Mouse (Mus musculus): Measurements from ENCODE around the gene Rtbdn.

Gene Rtbdn

DNA sequence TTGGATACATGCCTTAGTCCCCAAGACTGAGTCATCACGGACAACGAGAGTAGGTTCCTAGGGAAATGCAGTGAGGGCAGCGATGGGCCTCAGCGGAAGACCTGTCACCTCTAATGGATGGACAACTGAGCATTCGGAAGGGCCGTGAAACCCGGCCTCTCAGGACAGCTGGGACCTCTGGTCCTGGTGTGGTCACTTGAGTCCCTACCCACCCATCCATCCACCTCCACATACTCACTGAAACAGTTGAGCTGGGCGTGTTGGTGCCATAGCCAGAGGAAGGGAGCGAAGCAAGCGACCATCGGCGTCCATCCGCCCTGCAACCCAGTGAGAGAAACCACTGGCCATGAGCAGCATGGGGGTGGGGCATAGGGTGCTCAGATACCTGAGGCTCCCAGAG lies 16.2 kb upstream of the Rtbdn start:
- no peaks in the 10 kb centered on the region for H3K9me3 ChIP-seq (ENCODE audit: low read length)
- no peak for TF ChIP-seq NANOG (IDR thresholded peaks at IDR 0.05; ENCODE audit: borderline replicate concordance, low read length)
- no peak for TF ChIP-seq POU5F1 (IDR thresholded peaks at IDR 0.05; ENCODE audit: borderline replicate concordance, low read length)
- no peak for TF ChIP-seq CTCF (conservative IDR thresholded peaks at IDR 0.05; ENCODE audit: low read length)

DNA sequence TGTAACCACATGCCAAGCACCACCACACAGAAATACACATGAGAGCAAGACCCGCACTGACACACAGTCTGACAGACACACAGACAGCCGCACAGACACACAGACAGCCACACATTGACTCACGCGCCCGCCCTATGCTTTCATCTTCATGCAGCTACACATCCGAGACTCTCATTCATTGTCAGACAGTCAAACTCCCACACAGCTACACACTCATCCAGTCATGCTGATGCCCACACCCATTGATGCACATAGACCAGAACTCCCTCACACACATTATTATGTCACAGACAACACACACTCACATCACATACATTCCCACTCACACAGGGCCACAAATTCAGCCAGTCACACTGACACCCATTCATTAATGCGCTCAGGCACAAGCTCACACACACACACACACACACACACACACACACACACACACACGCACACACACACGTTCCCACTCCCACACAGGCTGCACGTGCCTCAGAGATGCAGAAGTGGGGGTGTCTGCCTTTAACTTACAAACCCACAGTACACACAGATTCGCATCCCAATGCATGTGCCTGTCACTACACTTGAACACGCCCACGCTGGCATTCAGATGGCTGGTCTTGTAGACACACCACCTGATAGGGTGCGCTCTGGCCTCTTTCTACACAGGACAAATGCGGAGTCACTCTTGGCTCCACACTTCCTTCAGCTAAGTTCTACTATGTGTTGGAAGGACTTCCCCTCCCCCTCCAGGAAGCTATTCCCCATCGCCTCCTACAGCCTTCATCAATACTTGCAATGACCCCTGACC lies 12.8 kb upstream of the Rtbdn start:
- TF ChIP-seq POU5F1 (IDR thresholded peaks at IDR 0.05; ENCODE audit: borderline replicate concordance, low read length) (no peak), NANOG (IDR thresholded peaks at IDR 0.05; ENCODE audit: borderline replicate concordance, low read length) (no peak)
- Histone ChIP-seq H3K36me3 (ENCODE audit: insufficient read depth, low read length) (no peaks in the 10 kb centered on the region), H3K4me1 (replicated peaks; ENCODE audit: low read depth, low read length) (peaks cover 37% of the 10 kb centered on the region), H3K4me3 (replicated peaks; ENCODE audit: low read length) (0 out of 2 replicates have a peak overlapping the region, but pooled peaks have one; percentile 50), H3K9me3 (ENCODE audit: low read length) (no peaks in the 10 kb centered on the region), H3K27me3 (ENCODE audit: insufficient read depth, low read length) (peaks cover 74% of the 10 kb centered on the region)

More for the DNA sequence above, 16.2 kb upstream of the Rtbdn start:
- peaks cover 65% of the 10 kb centered on the region for H3K27me3 ChIP-seq (ENCODE audit: insufficient read depth, low read length)
- peaks cover 28% of the 10 kb centered on the region for H3K4me1 ChIP-seq (replicated peaks; ENCODE audit: low read depth, low read length)
- H3K4me3 ChIP-seq (replicated peaks; ENCODE audit: low read length): no peak overlapping the region
- H3K36me3 ChIP-seq (ENCODE audit: insufficient read depth, low read length): no peaks in the 10 kb centered on the region

- Histone ChIP-seq H3K36me3 (ENCODE audit: insufficient read depth, low read length) (no peaks in the 10 kb centered on the region), H3K4me3 (replicated peaks; ENCODE audit: low read length) (peak overlapping the region; percentile 50), H3K4me1 (replicated peaks; ENCODE audit: low read depth, low read length) (peaks cover 30% of the 10 kb centered on the region), H3K9me3 (ENCODE audit: low read length) (no peaks in the 10 kb centered on the region), H3K27me3 (ENCODE audit: insufficient read depth, low read length) (peaks cover 65% of the 10 kb centered on the region)
- TF ChIP-seq CTCF (conservative IDR thresholded peaks at IDR 0.05; ENCODE audit: low read length) (no peak), NANOG (IDR thresholded peaks at IDR 0.05; ENCODE audit: borderline replicate concordance, low read length) (no peak), POU5F1 (IDR thresholded peaks at IDR 0.05; ENCODE audit: borderline replicate concordance, low read length) (no peak)
Measured at GRCm38 (mm10) chr8:84934860-84935259, 11.9 kb upstream of the Rtbdn start.

- Histone ChIP-seq H3K27me3 (ENCODE audit: insufficient read depth, low read length) (peaks cover 61% of the 10 kb centered on the region), H3K9me3 (ENCODE audit: low read length) (no peaks in the 10 kb centered on the region), H3K4me3 (replicated peaks; ENCODE audit: low read length) (peak overlapping the region; percentile 50), H3K4me1 (replicated peaks; ENCODE audit: low read depth, low read length) (peaks cover 30% of the 10 kb centered on the region), H3K36me3 (ENCODE audit: insufficient read depth, low read length) (no peaks in the 10 kb centered on the region)
- TF ChIP-seq POU5F1 (IDR thresholded peaks at IDR 0.05; ENCODE audit: borderline replicate concordance, low read length): no peak
- no peak for TF ChIP-seq CTCF (conservative IDR thresholded peaks at IDR 0.05; ENCODE audit: low read length)
- TF ChIP-seq NANOG (IDR thresholded peaks at IDR 0.05; ENCODE audit: borderline replicate concordance, low read length): no peak
Measured at GRCm38 (mm10) chr8:84935489-84935888, 11.3 kb upstream of the Rtbdn start.

DNA sequence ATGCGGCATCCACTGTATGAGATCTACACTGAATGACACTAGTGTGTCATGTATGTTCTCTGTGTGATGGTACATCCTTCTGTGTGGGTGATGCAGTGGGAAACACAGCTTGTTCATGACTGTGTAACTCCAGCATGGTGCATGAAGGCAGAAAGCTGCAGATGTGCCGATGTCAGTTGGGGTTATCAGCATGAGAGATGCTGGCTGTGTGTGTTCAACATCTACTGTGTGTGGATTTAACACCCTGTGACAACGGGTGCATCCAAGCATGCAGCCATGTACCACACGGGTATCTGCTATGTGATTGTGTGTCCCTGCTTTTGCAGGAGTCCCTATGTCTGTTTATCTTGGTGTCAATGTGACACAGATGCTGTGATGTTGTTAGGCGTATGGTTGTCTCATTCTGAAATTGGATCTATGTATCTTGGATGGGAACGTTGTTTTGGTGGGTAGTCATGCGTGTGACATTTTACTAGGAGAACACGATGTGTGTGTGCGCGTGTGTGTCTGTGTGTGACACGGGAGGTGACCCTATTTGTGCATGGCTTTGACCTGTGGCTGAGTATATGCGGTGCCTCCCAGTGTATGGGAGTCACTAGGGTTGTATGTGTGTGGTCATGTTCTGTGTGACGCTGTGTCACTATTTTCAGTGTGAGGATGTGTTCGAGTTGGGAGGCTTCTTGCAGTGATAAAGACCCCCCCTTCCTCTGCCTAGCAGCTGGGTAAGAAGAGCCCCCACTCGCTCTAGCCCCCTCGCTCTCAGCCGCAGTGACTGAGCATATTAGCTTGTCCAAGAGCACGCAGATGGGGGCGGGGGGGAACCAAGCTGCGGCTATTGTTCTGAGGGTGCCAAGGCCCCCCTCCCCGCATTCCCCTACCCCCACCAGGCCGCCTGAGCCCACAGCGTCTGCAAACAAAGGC lies 10.5 kb upstream of the Rtbdn start:
- Histone ChIP-seq H3K4me1 (replicated peaks; ENCODE audit: low read depth, low read length) (peaks cover 30% of the 10 kb centered on the region), H3K27me3 (ENCODE audit: insufficient read depth, low read length) (peaks cover 61% of the 10 kb centered on the region), H3K9me3 (ENCODE audit: low read length) (no peaks in the 10 kb centered on the region), H3K36me3 (ENCODE audit: insufficient read depth, low read length) (no peaks in the 10 kb centered on the region), H3K4me3 (replicated peaks; ENCODE audit: low read length) (peak overlapping the region; percentile 91)
- TF ChIP-seq CTCF (conservative IDR thresholded peaks at IDR 0.05; ENCODE audit: low read length) (no peak), NANOG (IDR thresholded peaks at IDR 0.05; ENCODE audit: borderline replicate concordance, low read length) (no peak), POU5F1 (IDR thresholded peaks at IDR 0.05; ENCODE audit: borderline replicate concordance, low read length) (no peak)

GRCm38 (mm10) chr8:84936962-84937546 lies 9.7 kb upstream of the Rtbdn start, which contains the start of gene Mast1:
Mast1 (minus strand) TSS chr8:84937359.
- no peaks in the 10 kb centered on the region for H3K9me3 ChIP-seq (ENCODE audit: low read length)
- peak within 1 kb of the TSS; percentile 91 for H3K4me3 ChIP-seq (replicated peaks; ENCODE audit: low read length)
- H3K27me3 ChIP-seq (ENCODE audit: insufficient read depth, low read length): peaks cover 55% of the 10 kb centered on the region
- H3K36me3 ChIP-seq (ENCODE audit: insufficient read depth, low read length): no peaks in the 10 kb centered on the region
- peaks cover 30% of the 10 kb centered on the region for H3K4me1 ChIP-seq (replicated peaks; ENCODE audit: low read depth, low read length)
- TF ChIP-seq POU5F1 (IDR thresholded peaks at IDR 0.05; ENCODE audit: borderline replicate concordance, low read length) (no peak), CTCF (conservative IDR thresholded peaks at IDR 0.05; ENCODE audit: low read length) (no peak), NANOG (IDR thresholded peaks at IDR 0.05; ENCODE audit: borderline replicate concordance, low read length) (no peak)

DNA sequence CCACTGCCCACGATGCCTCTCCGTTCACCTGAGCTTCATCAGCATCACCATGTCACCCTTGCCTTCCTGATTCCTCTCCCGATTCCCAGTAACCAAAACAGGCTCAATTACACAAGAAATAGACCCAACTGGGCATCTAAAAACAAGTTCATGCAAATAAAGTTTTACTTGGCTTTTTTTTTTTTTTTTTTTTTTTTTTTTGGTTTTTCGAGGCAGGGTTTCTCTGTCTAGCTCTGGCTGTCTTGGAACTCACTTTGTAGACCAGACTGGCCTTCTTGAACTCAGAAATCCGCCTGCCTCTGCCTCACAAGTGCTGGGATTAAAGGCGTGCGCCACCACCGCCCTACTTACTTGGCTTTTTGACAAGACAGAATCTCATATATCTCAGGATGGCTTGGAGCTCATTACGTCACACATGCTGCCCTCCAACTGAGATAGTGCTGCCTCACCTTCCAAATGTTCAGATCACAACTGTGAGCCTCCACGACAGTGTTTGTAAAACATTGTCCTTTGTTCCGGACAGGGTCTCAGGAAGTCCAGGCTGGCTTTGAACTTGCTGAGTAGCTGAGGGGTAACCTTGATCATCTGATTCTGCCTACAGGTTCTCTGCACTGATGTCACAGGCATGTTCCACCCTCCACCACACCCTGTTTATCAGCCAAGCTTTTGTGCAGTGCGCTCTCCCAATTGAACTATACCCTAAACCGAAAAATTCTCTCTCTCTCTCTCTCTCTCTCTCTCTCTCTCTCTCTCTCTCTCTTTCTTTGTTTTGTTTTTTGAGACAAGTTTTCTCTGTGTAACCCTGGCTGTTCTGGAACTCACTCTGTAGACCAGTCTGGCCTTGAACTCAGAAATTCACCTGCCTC lies 8.9 kb upstream of the Rtbdn start:
- Histone ChIP-seq H3K9me3 (ENCODE audit: low read length) (no peaks in the 10 kb centered on the region), H3K4me3 (replicated peaks; ENCODE audit: low read length) (peak overlapping the region; percentile 91), H3K27me3 (ENCODE audit: insufficient read depth, low read length) (peaks cover 49% of the 10 kb centered on the region), H3K4me1 (replicated peaks; ENCODE audit: low read depth, low read length) (peaks cover 30% of the 10 kb centered on the region), H3K36me3 (ENCODE audit: insufficient read depth, low read length) (no peaks in the 10 kb centered on the region)
- TF ChIP-seq POU5F1 (IDR thresholded peaks at IDR 0.05; ENCODE audit: borderline replicate concordance, low read length) (no peak), CTCF (conservative IDR thresholded peaks at IDR 0.05; ENCODE audit: low read length) (0 out of 2 replicates have a peak, but pooled peaks have one; percentile 3), NANOG (IDR thresholded peaks at IDR 0.05; ENCODE audit: borderline replicate concordance, low read length) (no peak)
